Mouse (Mus musculus) C2C12 (cell line): Measurements from ENCODE around the gene Nudt1. TPM values are rescaled to one million over a fixed set of nuclear protein-coding genes. Genes with fewer than 3 reads are reported as not detected.

ENCODE experiments used
- H3K27me3 ChIP-seq: one replicate; pipeline ENCODE4 v1.6.1; 2011; ENCODE audit not compliant: control insufficient read depth, insufficient read depth, insufficient read length
- H3K36me3 ChIP-seq: one replicate; pipeline ENCODE4 v1.6.1; 2011; ENCODE audit not compliant: control insufficient read depth, insufficient read depth
- H3K4me3 ChIP-seq: one replicate; pipeline ENCODE4 v1.5.1; 2011; ENCODE audit warnings: mild to moderate bottlenecking, control low read depth; ENCODE audit not compliant: poor library complexity, insufficient read depth, severe bottlenecking
- H3K79me2 ChIP-seq: one replicate; pipeline ENCODE4 v1.6.1; 2011; ENCODE audit not compliant: control insufficient read depth, insufficient read depth
- H3K79me3 ChIP-seq: one replicate; pipeline ENCODE4 v1.6.1; 2011; ENCODE audit warnings: low read depth, control low read depth
- H3ac ChIP-seq: one replicate; pipeline ENCODE3; 2011; ENCODE audit warnings: low read depth; ENCODE audit not compliant: control insufficient read depth, insufficient read length
- CEBPB ChIP-seq: IDR thresholded peaks from one replicate; pipeline ENCODE4 v1.6.1; 2011; ENCODE audit warnings: low read depth, mild to moderate bottlenecking, control low read depth, moderate library complexity
- CTCF ChIP-seq: IDR thresholded peaks from one replicate; pipeline ENCODE4 v1.5.1; 2011; ENCODE audit not compliant: control insufficient read depth, insufficient read depth, insufficient read length
- FOSL1 ChIP-seq: IDR thresholded peaks from one replicate; pipeline ENCODE4 v1.8.0; 2011; ENCODE audit warnings: mild to moderate bottlenecking, low read length; ENCODE audit not compliant: poor library complexity, insufficient read depth, severe bottlenecking
- MAX ChIP-seq: IDR thresholded peaks from one replicate; pipeline ENCODE4 v1.6.1; 2011; ENCODE audit warnings: mild to moderate bottlenecking, control low read depth
- MYOD1 ChIP-seq: IDR thresholded peaks from one replicate; pipeline ENCODE4 v1.6.1; 2011; ENCODE audit warnings: low read depth; ENCODE audit not compliant: control insufficient read depth, insufficient read length
- MYOG ChIP-seq: IDR thresholded peaks from one replicate; pipeline ENCODE4 v1.6.1; 2011; ENCODE audit not compliant: control insufficient read depth, insufficient read length; ENCODE audit errors: extremely low read depth
- USF1 ChIP-seq: IDR thresholded peaks from one replicate; pipeline ENCODE4 v1.6.1; 2011; ENCODE audit warnings: low read depth, mild to moderate bottlenecking, control low read depth, moderate library complexity
- polyA plus RNA-seq: library from polyadenylated mRNA; unstranded; fragments of >200 nt; fragmentation: generic; extraction: Trizol; gene quantifications from one replicate; pipeline ENCODE4 v1.2.1, GENCODE M21; 2012; ENCODE audit warnings: missing spikeins

Nudt1 gene
- polyA plus RNA-seq, 1 experiment: 37.7 TPM

DNA sequence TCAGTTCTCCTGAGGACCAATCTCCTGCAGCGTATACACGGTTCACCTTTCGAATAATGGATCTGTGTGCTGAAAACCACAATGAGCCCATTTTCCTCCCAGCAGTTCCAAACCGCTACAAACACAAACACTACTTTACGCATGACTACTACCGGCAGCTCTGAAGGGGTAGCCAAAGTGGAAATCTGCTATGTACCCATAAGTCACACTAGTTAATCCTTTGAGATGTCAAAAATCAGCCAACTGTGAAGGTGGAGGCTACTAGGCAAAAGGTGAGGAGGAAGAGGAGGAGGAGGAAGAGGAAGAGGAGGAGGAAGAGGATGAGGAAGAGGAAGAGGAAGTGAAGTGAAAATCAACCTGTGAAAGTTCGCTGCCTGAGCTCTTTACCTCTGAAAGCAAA is 65.8 kb downstream of the Nudt1 start:
- TF ChIP-seq CEBPB: no peak
- no peak for TF ChIP-seq USF1
- no peak for TF ChIP-seq FOSL1
- TF ChIP-seq CTCF: no peak
- TF ChIP-seq MAX: no peak
- TF ChIP-seq MYOD1: no peak
- TF ChIP-seq MYOG: no peak
- no peak overlapping the region for H3ac ChIP-seq
- peaks cover 3% of the 10 kb centered on the region for H3K27me3 ChIP-seq
- H3K4me3 ChIP-seq: no peak overlapping the region
- H3K79me3 ChIP-seq: peaks cover 46% of the 10 kb centered on the region
- peaks cover 4% of the 10 kb centered on the region for H3K36me3 ChIP-seq
- peaks cover 65% of the 10 kb centered on the region for H3K79me2 ChIP-seq

Other genes with a start within 250 kb of the Nudt1 start
- 51.5 TPM for gene Mad1l1, start 104 bp upstream of the Nudt1 start, polyA plus RNA-seq
- gene Mrm2, start 10.2 kb downstream of the Nudt1 start, polyA plus RNA-seq: 11.1 TPM
- gene Snx8, start 67.6 kb downstream of the Nudt1 start, polyA plus RNA-seq: 37.1 TPM
- gene Eif3b, start 97.7 kb downstream of the Nudt1 start, polyA plus RNA-seq: 331 TPM
- 0.01 TPM for gene Gm4869, start 124.0 kb downstream of the Nudt1 start, polyA plus RNA-seq
- gene Chst12, start 183.9 kb downstream of the Nudt1 start, polyA plus RNA-seq: 14.7 TPM
- gene Grifin, start 243.4 kb downstream of the Nudt1 start, polyA plus RNA-seq: not detected